Mouse (Mus musculus): Measurements from ENCODE around the gene Adsl. TPM values are rescaled to one million over a fixed set of nuclear protein-coding genes. Genes with fewer than 3 reads are reported as not detected.

The Adsl gene
- polyA plus RNA-seq, 1 experiment, result not detected

- Histone ChIP-seq H3K27ac (ENCODE audit: insufficient read depth, low read depth, low read length) (no peak overlapping the region), H3K4me3 (ENCODE audit: insufficient read depth, low read depth, low read length) (no peak overlapping the region), H3K4me1 (ENCODE audit: control insufficient read depth, insufficient read depth, low read length) (peaks cover 18% of the 10 kb centered on the region; the same call in 1 of the 2 replicates)
- WGBS, result 88% methylated on average over 8 of the region's 8 CpGs
- TF ChIP-seq POLR2A (IDR thresholded peaks at IDR 0.05; ENCODE audit: insufficient read depth, low read depth, low read length) (no peak), CTCF (IDR thresholded peaks at IDR 0.05; ENCODE audit: insufficient read depth, low read depth, low read length) (no peak)
Measured at GRCm38 (mm10) chr15:81007905-81008304, 59.6 kb downstream of the Adsl start.

GRCm38 (mm10) chr15:81008689-81009123, 60.4 kb downstream of the Adsl start:
- no peak overlapping the region for H3K27ac ChIP-seq (ENCODE audit: insufficient read depth, low read depth, low read length)
- 66% methylated on average over 10 of the region's 10 CpGs for WGBS
- H3K4me3 ChIP-seq (ENCODE audit: insufficient read depth, low read depth, low read length), result no peak overlapping the region
- H3K4me1 ChIP-seq (ENCODE audit: control insufficient read depth, insufficient read depth, low read length), result peaks cover 18% of the 10 kb centered on the region; the same call in 1 of the 2 replicates
- TF ChIP-seq CTCF (IDR thresholded peaks at IDR 0.05; ENCODE audit: insufficient read depth, low read depth, low read length) (no peak), POLR2A (IDR thresholded peaks at IDR 0.05; ENCODE audit: insufficient read depth, low read depth, low read length) (no peak)

GRCm38 (mm10) chr15:81010114-81010513, 61.8 kb downstream of the Adsl start:
- no peak overlapping the region for H3K27ac ChIP-seq (ENCODE audit: insufficient read depth, low read depth, low read length)
- H3K4me3 ChIP-seq (ENCODE audit: insufficient read depth, low read depth, low read length), result no peak overlapping the region

GRCm38 (mm10) chr15:81011523-81011922, 63.2 kb downstream of the Adsl start:
- Histone ChIP-seq H3K4me1 (ENCODE audit: control insufficient read depth, insufficient read depth, low read length) (peaks cover 22% of the 10 kb centered on the region), H3K27ac (ENCODE audit: insufficient read depth, low read depth, low read length) (no peak overlapping the region), H3K4me3 (ENCODE audit: insufficient read depth, low read depth, low read length) (no peak overlapping the region)
- 68% methylated on average over 3 of the region's 3 CpGs for WGBS
- TF ChIP-seq POLR2A (IDR thresholded peaks at IDR 0.05; ENCODE audit: insufficient read depth, low read depth, low read length), result no peak
- no peak for TF ChIP-seq CTCF (IDR thresholded peaks at IDR 0.05; ENCODE audit: insufficient read depth, low read depth, low read length)

More at GRCm38 (mm10) chr15:81010114-81010513, 61.8 kb downstream of the Adsl start:
- TF ChIP-seq POLR2A (IDR thresholded peaks at IDR 0.05; ENCODE audit: insufficient read depth, low read depth, low read length) (no peak), CTCF (IDR thresholded peaks at IDR 0.05; ENCODE audit: insufficient read depth, low read depth, low read length) (no peak)
- H3K4me1 ChIP-seq (ENCODE audit: control insufficient read depth, insufficient read depth, low read length), result peaks cover 18% of the 10 kb centered on the region; the same call in 1 of the 2 replicates
- 82% methylated on average over 7 of the region's 7 CpGs for WGBS

GRCm38 (mm10) chr15:81012359-81012758, 64.1 kb downstream of the Adsl start:
- Histone ChIP-seq H3K27ac (ENCODE audit: insufficient read depth, low read depth, low read length) (no peak overlapping the region), H3K4me3 (ENCODE audit: insufficient read depth, low read depth, low read length) (no peak overlapping the region), H3K4me1 (ENCODE audit: control insufficient read depth, insufficient read depth, low read length) (peaks cover 23% of the 10 kb centered on the region)
- TF ChIP-seq POLR2A (IDR thresholded peaks at IDR 0.05; ENCODE audit: insufficient read depth, low read depth, low read length), result no peak
- TF ChIP-seq CTCF (IDR thresholded peaks at IDR 0.05; ENCODE audit: insufficient read depth, low read depth, low read length), result no peak
- 77% methylated on average over 4 of the region's 4 CpGs for WGBS

GRCm38 (mm10) chr15:81013186-81013585, 64.9 kb downstream of the Adsl start:
- TF ChIP-seq CTCF (IDR thresholded peaks at IDR 0.05; ENCODE audit: insufficient read depth, low read depth, low read length) (no peak), POLR2A (IDR thresholded peaks at IDR 0.05; ENCODE audit: insufficient read depth, low read depth, low read length) (no peak)
- H3K4me1 ChIP-seq (ENCODE audit: control insufficient read depth, insufficient read depth, low read length), result peaks cover 23% of the 10 kb centered on the region

GRCm38 (mm10) chr15:81015068-81015744, 66.9 kb downstream of the Adsl start:
- no peak for TF ChIP-seq POLR2A (IDR thresholded peaks at IDR 0.05; ENCODE audit: insufficient read depth, low read depth, low read length)
- TF ChIP-seq CTCF (IDR thresholded peaks at IDR 0.05; ENCODE audit: insufficient read depth, low read depth, low read length), result no peak
- peaks cover 18% of the 10 kb centered on the region for H3K4me1 ChIP-seq (ENCODE audit: control insufficient read depth, insufficient read depth, low read length)
- H3K4me3 ChIP-seq (ENCODE audit: insufficient read depth, low read depth, low read length), result no peak overlapping the region
- H3K27ac ChIP-seq (ENCODE audit: insufficient read depth, low read depth, low read length), result no peak overlapping the region
- 77% methylated on average over 5 of the region's 5 CpGs for WGBS

More at GRCm38 (mm10) chr15:81013186-81013585, 64.9 kb downstream of the Adsl start:
- 87% methylated on average over 7 of the region's 7 CpGs for WGBS
- Histone ChIP-seq H3K4me3 (ENCODE audit: insufficient read depth, low read depth, low read length) (no peak overlapping the region), H3K27ac (ENCODE audit: insufficient read depth, low read depth, low read length) (no peak overlapping the region)

GRCm38 (mm10) chr15:81016488-81016887, 68.2 kb downstream of the Adsl start:
- WGBS, result 80% methylated on average over 10 of the region's 10 CpGs
- no peak overlapping the region for H3K4me3 ChIP-seq (ENCODE audit: insufficient read depth, low read depth, low read length)
- no peak overlapping the region; the same call in 1 of the 2 replicates for H3K27ac ChIP-seq (ENCODE audit: insufficient read depth, low read depth, low read length)
- no peak for TF ChIP-seq CTCF (IDR thresholded peaks at IDR 0.05; ENCODE audit: insufficient read depth, low read depth, low read length)
- TF ChIP-seq POLR2A (IDR thresholded peaks at IDR 0.05; ENCODE audit: insufficient read depth, low read depth, low read length), result no peak
- peaks cover 11% of the 10 kb centered on the region for H3K4me1 ChIP-seq (ENCODE audit: control insufficient read depth, insufficient read depth, low read length)

- WGBS, result 89% methylated on average over 7 of the region's 7 CpGs
- Histone ChIP-seq H3K27ac (ENCODE audit: insufficient read depth, low read depth, low read length) (no peak overlapping the region), H3K4me1 (ENCODE audit: control insufficient read depth, insufficient read depth, low read length) (peaks cover 7% of the 10 kb centered on the region), H3K4me3 (ENCODE audit: insufficient read depth, low read depth, low read length) (no peak overlapping the region)
- TF ChIP-seq POLR2A (IDR thresholded peaks at IDR 0.05; ENCODE audit: insufficient read depth, low read depth, low read length), result no peak
- TF ChIP-seq CTCF (IDR thresholded peaks at IDR 0.05; ENCODE audit: insufficient read depth, low read depth, low read length), result no peak
Measured at GRCm38 (mm10) chr15:81017308-81017707, 69.0 kb downstream of the Adsl start.

Other genes starting within 250 kb of the Adsl start
- gene Tnrc6b, start 237.2 kb upstream of the Adsl start, polyA plus RNA-seq (2012; ENCODE audit: insufficient read depth, insufficient read length, low replicate concordance, missing spikeins), result 47.5 and 1,135 TPM in 2 replicates
- gene Sgsm3, start 29.3 kb downstream of the Adsl start, polyA plus RNA-seq (2012; ENCODE audit: insufficient read depth, insufficient read length, low replicate concordance, missing spikeins), result not detected in 2 replicates
- gene Mrtfa, start 242.3 kb downstream of the Adsl start, polyA plus RNA-seq (2012; ENCODE audit: insufficient read depth, insufficient read length, low replicate concordance, missing spikeins), result not detected in 2 replicates